Mouse (Mus musculus): ENCODE measurements around the gene Pcif1.

The Pcif1 gene

DNA sequence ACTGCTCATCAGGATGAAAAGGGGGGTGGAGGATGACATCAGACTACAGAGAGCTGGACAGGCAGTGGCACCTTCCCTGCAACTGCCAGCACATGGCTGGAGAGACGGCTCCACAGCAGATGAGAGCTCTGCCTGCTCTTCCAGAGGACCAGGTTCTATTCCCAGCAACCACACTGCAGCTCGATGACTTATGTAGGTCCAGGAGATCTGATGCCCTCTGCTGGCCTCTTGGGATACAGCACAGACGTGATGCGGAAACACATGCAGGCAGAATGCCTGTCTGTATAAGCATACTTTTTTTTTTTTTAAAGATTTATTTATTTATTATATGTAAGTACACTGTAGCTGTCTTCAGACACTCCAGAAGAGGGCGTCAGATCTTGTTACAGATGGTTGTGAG, 39.2 kb downstream of the Pcif1 start:
- no peak for DNase-seq (ENCODE audit: low spot score in 2 of 2)

DNA sequence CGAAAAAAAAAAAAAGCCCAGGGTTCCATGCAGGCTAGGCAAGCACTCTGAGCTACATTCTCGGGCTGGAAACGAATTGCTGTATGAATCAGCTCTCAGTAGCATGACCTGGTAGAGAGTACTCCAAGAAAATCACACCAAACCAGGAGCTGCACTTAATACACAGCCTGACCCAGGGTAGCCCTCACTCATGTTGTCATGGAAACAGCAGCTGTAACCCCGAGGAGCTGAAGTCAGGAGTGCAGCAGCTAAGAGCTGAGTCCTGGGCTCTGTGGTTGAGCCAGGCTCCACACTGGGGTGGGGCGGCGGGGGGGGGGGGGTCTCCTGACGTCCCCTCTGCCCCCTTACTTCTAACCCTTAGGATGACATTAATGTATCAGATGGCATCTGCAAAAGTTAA, 42.9 kb downstream of the Pcif1 start:
- DNase-seq (ENCODE audit: low spot score in 2 of 2) = no peak

DNA sequence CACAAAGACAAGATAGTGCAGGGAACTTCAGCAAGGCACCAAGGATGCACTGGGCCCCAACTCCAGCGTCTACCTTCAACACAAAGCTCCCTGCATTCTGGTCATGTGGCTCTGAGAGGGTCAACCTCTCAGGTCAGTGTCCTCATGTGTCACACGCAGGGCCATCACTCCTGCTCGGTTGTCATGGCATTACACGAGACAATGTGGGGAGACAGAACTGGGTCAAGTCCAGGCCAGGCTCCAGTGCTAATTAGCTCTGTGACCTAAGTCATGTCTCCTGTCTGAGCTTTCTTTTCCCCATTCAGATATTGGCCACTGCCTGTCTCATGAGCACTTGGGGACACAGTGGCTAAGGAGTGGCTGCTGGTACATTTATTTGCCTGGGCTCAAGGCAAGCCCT, 44.2 kb downstream of the Pcif1 start:
- DNase-seq (ENCODE audit: low spot score in 2 of 2) = no peak

DNA sequence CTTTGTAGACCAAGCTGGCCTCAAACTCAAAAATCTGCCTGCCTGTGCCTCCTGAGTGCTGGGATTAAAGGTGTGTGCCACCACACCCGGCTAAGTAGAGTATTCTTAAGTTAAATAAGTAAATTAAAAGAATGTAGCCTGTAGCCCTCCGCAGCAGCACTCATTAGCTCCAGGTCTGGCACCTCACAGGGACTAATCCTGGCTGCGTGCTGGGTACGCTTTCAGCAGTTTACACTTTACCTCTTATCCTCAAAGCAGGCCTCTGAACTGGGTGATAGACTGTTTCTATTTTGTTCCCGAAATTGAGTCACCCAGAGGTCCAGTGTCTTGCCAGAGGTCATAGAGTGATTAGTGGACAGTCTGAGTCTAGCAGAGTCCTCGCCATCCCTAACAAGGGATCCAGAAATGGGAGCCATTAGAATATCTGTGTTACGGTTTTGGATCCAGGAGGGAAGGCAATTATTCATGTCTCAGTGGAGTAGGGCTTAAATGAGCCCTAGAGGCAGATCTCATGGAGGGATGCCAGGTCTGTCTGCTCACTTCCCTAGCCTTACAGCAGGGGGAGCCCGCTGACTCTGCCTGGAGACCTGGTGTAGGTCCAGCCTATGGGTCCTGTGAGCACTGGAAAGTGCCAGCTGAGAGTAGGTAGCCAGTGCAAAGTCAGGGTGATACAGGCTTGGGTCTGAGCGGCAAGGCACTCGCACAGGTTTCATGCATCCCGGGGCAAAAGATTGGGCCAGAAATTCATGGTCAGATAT, 45.2 kb downstream of the Pcif1 start:
- peak; percentile 76 to 83 for DNase-seq (ENCODE audit: low spot score in 2 of 2)

DNA sequence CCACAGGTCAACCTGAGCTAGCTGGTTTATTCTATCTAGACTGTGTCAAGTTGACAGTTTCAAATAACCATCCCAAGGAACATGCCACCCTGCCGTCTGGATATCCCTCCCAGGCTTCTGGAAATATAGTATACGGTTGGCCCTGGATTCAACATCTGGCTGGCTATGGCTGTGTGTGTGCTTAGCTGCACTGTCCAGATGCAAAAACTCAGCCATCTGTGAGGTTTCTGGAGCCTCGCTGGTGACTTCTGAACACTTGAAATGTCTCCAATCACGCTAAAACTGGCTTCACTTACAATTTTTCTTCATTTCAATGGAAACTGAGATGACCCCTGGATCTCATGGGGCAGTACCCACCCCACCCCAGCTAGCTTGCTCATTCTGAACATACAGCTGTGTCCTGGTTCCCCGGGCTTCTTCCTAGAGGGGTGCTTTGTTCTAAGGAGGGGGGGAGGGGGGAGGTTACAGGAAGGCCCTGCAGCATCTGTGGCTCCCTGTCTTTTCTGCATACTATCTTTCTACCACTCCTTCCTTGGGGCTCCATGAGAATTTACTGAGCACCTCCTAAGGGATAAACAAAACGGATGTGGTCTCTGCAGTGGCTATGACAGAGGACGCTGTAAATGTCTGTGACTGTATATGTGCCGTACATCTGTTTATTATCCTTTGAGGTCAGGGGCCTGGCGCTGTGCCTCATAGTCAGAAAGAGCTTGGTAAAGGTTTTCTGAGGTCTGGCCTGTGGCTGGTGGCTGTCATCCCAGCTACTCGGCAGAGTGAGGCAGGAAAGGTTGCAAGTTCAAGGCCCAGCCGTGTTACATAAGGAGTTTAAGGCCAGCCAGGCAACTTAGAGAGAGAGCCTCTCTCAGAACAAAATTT, 51.8 kb downstream of the Pcif1 start:
- no peak for DNase-seq (ENCODE audit: low spot score in 2 of 2)

DNA sequence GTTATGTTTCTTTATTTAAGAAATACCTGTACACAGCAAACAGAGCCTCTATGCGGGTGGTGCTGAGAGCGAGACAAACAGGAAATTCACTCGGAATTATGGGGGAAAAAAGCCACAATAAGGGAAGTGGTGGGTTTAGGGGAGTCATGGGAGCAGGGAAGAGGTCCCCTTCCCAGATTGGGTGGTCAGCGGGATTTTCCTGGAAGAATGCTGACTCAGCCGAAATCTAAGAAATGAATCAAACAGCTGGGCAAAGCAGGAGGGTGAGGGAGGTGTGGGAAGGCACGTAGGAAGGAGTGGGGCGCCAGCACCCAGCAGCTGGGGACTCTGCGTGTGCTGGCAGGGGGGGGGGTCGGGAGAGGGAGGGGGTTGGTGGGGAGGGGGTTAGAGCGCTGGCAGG, 54.4 kb downstream of the Pcif1 start:
- DNase-seq (ENCODE audit: low spot score in 2 of 2) = no peak

DNA sequence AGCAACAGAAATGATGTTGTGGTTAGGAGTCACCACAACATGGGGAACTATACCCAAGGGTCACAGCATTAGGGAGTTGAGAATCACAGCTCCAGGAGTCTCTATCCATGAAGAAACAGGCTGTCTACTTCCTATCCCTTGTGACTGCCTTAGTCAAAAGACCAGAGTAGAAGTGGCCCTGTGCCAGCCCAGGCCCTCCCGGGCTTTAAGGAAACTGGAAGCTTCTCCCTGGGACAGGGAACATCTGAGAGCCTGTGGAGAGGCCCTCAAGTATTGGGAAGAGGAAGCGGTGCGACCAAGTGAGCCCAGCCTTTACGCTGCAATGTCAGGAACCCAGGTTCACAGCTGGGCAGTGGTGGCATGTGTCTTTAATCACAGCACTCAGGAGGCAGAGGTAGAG, 56.9 kb downstream of the Pcif1 start:
- DNase-seq (ENCODE audit: low spot score in 2 of 2) = no peak

DNA sequence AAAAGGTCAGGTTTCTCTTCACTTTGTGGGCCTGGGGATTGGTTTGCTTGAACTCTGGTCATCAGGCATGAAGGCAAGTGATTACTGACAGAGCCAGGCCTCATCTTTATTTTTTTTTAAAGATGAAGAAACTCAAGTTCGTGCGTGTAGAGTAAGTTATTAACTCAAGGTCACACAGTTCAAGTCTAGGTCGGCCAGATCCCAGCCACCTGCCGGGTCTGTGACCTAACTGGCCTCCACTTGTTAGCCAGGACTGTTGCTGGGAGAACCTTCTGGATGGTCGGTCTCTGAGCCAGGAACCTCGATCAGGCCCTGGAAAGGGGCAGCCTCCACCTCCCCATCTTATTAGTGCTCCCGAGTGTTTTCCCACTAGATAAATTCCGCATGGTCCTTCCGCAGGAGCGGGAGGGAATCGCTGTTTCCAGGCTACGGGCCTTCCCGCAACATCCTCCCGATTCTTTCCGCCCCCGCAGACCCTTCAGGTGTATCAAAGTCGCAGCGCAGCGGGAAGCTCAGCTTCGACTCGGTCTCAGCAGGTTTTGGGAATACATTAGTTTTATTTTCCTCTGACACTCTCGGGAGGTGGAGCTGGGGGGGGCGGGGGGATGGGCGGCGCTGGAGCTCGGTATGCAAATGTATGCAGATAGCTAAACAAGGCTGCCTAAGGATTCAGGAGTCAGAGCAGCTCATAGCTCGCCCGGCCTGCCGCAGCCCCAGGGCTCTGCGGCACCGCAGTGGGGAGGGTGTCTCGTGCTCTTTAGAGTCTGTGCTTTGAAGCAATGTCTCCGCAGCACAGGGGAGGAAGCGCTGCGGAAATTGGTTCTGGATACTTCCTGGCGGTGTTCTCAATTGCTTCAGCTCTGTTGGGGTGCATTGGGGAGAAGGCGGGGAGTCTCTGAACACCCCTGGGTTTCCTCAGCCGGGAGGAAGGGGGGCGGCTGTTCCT, 59.3 kb downstream of the Pcif1 start:
- DNase-seq (ENCODE audit: low spot score in 2 of 2) = no peak

DNA sequence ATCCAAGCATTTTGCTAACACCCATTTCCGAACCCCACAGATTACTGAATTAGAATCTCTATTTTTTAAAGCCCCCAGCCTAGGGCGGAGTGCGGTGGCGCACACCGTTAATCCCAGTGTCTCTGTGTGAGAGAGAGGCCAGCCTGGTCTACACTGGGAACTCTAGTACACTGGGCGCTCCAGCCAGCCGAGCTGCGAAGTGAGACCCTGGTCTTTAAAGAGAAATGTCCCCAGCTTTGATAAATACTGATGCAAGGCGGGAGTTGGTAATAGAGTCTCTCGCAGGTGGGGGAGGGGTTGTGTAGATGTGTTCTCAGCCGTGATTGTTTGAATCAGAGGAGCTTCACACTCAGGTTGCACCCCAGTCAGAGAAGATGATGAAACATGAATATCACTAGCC, 60.0 kb downstream of the Pcif1 start:
- DNase-seq (ENCODE audit: low spot score in 2 of 2) = no peak

DNA sequence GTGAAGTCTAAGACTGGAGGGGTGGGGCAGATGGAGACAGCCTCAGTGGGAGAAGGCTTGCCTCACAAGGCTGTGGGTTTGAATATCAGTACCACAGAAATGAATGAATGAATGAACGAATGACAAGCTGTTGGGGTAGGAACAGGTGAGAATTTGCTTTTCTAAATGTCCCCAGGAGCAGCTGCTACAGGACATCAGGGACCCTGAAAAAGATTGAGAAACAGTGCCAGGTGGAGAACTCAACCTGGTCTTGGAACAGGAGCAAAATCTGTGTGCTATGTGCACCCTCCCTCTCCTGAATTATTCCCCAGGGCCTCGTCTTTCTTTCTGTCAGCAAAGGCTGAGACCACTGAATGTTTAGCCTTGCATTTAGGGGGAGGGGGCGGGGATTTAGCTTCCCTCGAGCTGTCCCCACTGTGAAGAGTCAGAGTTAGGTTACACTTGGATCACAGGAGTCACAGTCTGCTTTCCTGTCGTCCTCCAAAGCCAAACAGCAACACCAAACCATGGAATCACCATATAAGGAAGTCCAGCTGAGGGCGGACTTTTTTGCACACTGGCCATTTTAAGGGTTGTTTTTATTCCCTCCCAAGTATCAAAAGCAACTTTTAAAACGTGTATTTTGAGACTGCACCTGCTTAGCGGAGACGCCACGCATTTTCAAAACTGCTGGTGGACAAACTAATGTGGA, 61.2 kb downstream of the Pcif1 start, which contains the start of gene Mmp9:
Gene Mmp9 (plus strand): TSS at position 641 of the 691 bp plus-strand sequence.
- DNase-seq (ENCODE audit: low spot score in 2 of 2) = no peak

DNA sequence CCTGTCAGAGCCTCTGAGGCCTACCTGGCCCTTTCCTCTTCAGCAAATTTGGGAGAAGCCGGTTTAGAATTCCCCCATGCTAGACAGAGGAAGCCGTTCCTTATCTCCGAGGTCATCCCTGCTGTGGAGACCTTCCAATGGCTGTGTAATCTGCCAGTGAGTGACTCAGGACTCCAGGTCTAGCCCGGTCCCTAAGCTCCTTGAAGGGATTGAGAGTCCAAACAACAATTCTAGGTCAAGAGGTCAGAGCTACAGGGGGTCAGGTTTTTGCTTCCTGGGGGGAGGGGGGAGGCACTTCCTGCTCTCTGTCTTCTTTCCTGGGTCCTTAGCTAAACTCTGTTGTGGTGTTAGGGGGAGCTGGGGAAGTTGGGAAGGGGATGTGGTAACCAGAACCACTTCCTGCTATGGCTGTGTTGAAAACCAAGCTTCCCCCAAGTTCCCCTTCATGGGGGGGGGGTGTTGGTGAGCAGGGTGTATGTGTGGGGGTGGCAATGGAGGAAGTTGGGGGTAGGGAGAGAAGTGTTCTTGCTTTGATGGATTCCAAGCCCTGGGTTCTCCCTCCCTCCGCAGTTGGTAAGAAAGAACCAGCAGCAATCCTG, 63.7 kb downstream of the Pcif1 start:
- DNase-seq (ENCODE audit: low spot score in 2 of 2) = no peak
